Mouse (Mus musculus): Measurements from ENCODE around the gene Celsr2. TPM values are rescaled to one million over a fixed set of nuclear protein-coding genes. Genes with fewer than 3 reads are reported as not detected.

The Celsr2 gene
- polyA plus RNA-seq, 1 experiment from 2014 or later = 2.5 TPM

- H3K9me3 ChIP-seq (ENCODE audit: control insufficient read depth, low read length) = no peaks in the 10 kb centered on the region
- no peaks in the 10 kb centered on the region for H3K4me1 ChIP-seq (replicated peaks; ENCODE audit: control insufficient read depth, insufficient read depth, low read length)
- H3K27me3 ChIP-seq (replicated peaks; ENCODE audit: control insufficient read depth, insufficient read depth, low read length) = no peaks in the 10 kb centered on the region
- H3K27ac ChIP-seq (ENCODE audit: low read depth, low read length) = no peak overlapping the region
- H3K36me3 ChIP-seq (ENCODE audit: control insufficient read depth, insufficient read depth, low read length) = peaks cover 41% of the 10 kb centered on the region
- no peak overlapping the region for H3K4me2 ChIP-seq
- no peak overlapping the region for H3K4me3 ChIP-seq (ENCODE audit: low read depth, low read length)
- H3K9ac ChIP-seq (ENCODE audit: low read depth, low read length) = no peak overlapping the region
- no peak for ATAC-seq (replicated peaks; ENCODE audit: low FRiP score)
- DNase-seq (ENCODE audit: low spot score) = no peak
- WGBS = 85% methylated on average over 7 of the region's 7 CpGs
These were observed 21.0 kb upstream of the Celsr2 start for GRCm38 (mm10) chr3:108436380-108436714.

DNA sequence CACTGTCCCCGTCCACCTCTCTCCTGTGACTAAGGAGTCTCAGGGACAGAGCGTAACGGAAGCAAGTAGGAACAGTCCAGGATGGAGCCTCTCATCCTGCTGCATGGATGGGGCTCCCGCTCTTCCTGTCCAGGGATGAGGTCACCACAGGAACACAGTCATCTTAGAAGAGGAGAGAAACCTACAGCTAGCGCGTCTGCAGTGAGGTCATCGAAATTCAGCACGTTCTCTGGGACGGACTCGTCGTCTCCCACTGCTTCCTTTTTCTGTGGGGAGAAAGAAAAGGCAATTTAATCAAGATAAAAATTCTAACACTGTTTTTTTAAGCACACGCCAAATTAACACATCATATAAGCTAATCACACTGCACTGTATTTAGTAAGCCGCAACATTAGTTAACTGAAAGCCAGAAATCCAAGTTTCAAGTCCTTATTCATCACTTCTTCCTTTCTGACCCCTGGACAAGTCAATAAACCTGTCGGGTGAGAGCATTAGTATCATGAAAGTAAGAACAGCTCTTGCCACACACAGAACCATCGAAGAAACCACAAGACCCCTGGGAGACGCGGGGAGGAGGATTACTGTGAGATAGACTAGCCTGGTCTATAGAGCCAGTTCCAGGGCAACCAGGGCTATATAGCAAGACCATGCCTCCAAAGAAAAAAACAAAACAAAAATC, 20.5 kb upstream of the Celsr2 start:
- Histone ChIP-seq H3K27ac (ENCODE audit: low read depth, low read length) (no peak overlapping the region), H3K9ac (ENCODE audit: low read depth, low read length) (no peak overlapping the region), H3K9me3 (ENCODE audit: control insufficient read depth, low read length) (no peaks in the 10 kb centered on the region), H3K4me1 (replicated peaks; ENCODE audit: control insufficient read depth, insufficient read depth, low read length) (no peaks in the 10 kb centered on the region), H3K4me2 (no peak overlapping the region), H3K36me3 (ENCODE audit: control insufficient read depth, insufficient read depth, low read length) (peaks cover 42% of the 10 kb centered on the region), H3K4me3 (ENCODE audit: low read depth, low read length) (no peak overlapping the region), H3K27me3 (replicated peaks; ENCODE audit: control insufficient read depth, insufficient read depth, low read length) (no peaks in the 10 kb centered on the region)
- ATAC-seq (replicated peaks; ENCODE audit: low FRiP score) = no peak
- 86% methylated on average over 17 of the region's 17 CpGs for WGBS
- no peak for DNase-seq (ENCODE audit: low spot score)

DNA sequence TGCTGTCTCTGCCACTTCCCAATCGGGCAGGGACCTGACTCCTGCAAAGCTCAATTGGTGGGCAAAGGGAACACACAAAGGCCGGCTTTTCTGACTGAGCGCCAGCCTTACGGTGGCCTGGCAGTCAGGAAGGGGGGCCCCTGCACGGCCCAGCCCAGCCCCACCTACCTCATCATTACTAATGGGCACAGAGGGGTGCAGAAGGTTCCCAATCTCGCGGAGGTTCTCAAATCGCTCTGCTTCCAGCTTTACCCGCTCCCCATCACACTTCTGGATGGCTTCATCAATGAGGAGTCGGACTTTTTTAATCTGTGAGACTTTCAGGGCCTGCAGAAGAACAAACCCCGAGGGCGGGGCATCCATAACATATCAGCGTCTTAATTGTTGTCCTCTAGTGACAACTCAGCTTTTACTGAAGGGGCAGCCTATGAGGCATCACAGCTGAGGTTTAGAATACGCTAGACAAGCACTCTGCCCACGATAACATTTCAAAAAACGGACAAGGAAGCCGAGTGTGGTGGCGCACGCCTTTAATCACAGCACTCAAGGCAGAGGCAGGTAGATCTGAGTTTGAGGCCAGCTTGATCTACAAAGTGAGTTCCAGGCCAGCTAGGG, 18.6 kb upstream of the Celsr2 start:
- Histone ChIP-seq H3K36me3 (ENCODE audit: control insufficient read depth, insufficient read depth, low read length) (peaks cover 47% of the 10 kb centered on the region), H3K9me3 (ENCODE audit: control insufficient read depth, low read length) (no peaks in the 10 kb centered on the region), H3K9ac (ENCODE audit: low read depth, low read length) (no peak overlapping the region), H3K4me1 (replicated peaks; ENCODE audit: control insufficient read depth, insufficient read depth, low read length) (no peaks in the 10 kb centered on the region), H3K4me2 (no peak overlapping the region), H3K4me3 (ENCODE audit: low read depth, low read length) (no peak overlapping the region), H3K27me3 (replicated peaks; ENCODE audit: control insufficient read depth, insufficient read depth, low read length) (no peaks in the 10 kb centered on the region), H3K27ac (ENCODE audit: low read depth, low read length) (no peak overlapping the region)
- WGBS = 73% methylated on average over 19 of the region's 19 CpGs
- ATAC-seq (replicated peaks; ENCODE audit: low FRiP score) = no peak
- DNase-seq (ENCODE audit: low spot score) = no peak

GRCm38 (mm10) chr3:108433188-108433880, 18.0 kb upstream of the Celsr2 start:
- no peak for DNase-seq (ENCODE audit: low spot score)

DNA sequence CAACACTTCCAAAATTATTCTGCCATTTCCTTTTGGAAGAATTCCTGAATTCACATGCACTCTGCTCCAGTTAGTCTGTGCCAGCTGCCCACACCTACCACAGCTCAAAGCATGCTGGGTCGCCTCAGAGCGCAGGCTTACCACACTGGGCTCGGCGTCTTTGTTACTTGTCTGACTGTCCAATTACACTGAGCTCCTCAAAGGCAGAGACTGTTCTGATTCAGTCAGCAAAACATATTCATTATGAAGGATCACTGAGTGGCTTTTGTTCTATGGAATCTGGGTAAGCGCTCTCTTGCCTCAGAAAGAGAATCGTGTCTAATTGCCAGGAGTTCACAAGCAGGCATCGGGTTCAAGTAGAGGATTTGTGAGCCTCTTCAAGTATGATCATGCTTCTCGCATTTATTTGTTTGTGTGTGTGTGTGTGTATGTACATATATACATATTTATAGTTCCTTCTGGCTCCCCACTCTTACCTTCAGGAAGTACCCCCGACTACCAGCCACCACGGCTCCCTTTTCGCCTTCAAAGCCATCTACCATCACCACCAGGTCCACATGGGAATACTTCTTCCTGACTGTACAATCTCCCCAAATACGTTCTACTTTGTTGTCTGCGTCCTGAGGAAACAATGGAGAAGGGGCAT, 17.3 kb upstream of the Celsr2 start:
- no peak overlapping the region for H3K9ac ChIP-seq (ENCODE audit: low read depth, low read length)
- H3K4me1 ChIP-seq (replicated peaks; ENCODE audit: control insufficient read depth, insufficient read depth, low read length) = no peaks in the 10 kb centered on the region
- H3K36me3 ChIP-seq (ENCODE audit: control insufficient read depth, insufficient read depth, low read length) = peaks cover 58% of the 10 kb centered on the region
- DNase-seq (ENCODE audit: low spot score) = no peak
- 89% methylated on average over 13 of the region's 13 CpGs for WGBS
- no peak overlapping the region for H3K27ac ChIP-seq (ENCODE audit: low read depth, low read length)
- no peak overlapping the region for H3K4me2 ChIP-seq
- no peak overlapping the region for H3K4me3 ChIP-seq (ENCODE audit: low read depth, low read length)
- no peaks in the 10 kb centered on the region for H3K27me3 ChIP-seq (replicated peaks; ENCODE audit: control insufficient read depth, insufficient read depth, low read length)
- H3K9me3 ChIP-seq (ENCODE audit: control insufficient read depth, low read length) = no peaks in the 10 kb centered on the region
- no peak for ATAC-seq (replicated peaks; ENCODE audit: low FRiP score)

More at GRCm38 (mm10) chr3:108433188-108433880, 18.0 kb upstream of the Celsr2 start:
- no peak for ATAC-seq (replicated peaks; ENCODE audit: low FRiP score)
- Histone ChIP-seq H3K27ac (ENCODE audit: low read depth, low read length) (no peak overlapping the region), H3K4me3 (ENCODE audit: low read depth, low read length) (no peak overlapping the region), H3K9me3 (ENCODE audit: control insufficient read depth, low read length) (no peaks in the 10 kb centered on the region), H3K9ac (ENCODE audit: low read depth, low read length) (no peak overlapping the region), H3K4me2 (no peak overlapping the region), H3K4me1 (replicated peaks; ENCODE audit: control insufficient read depth, insufficient read depth, low read length) (no peaks in the 10 kb centered on the region), H3K36me3 (ENCODE audit: control insufficient read depth, insufficient read depth, low read length) (peaks cover 54% of the 10 kb centered on the region), H3K27me3 (replicated peaks; ENCODE audit: control insufficient read depth, insufficient read depth, low read length) (no peaks in the 10 kb centered on the region)
- 74% methylated on average over 18 of the region's 18 CpGs for WGBS

DNA sequence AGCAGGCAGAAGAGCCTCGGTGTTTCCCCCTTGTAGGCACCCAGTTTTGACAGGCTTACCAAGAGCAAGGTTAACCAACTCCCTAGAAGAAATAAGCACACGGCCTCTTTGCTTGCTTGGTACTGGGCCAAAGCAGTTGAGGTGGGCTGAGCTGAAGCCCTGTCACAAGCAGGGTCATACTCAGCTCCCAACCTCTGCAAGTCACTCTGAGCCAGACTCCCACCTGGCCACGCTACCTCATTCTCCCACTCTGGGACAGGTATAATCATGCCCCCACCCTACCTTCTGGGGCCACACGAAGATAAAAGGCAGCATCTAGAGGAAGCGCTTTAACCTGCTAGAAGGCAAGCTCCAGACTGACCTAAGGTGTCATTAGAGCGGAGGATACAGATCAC, 10.3 kb upstream of the Celsr2 start:
- H3K36me3 ChIP-seq (ENCODE audit: control insufficient read depth, insufficient read depth, low read length) = peaks cover 33% of the 10 kb centered on the region

GRCm38 (mm10) chr3:108424944-108425623, 9.7 kb upstream of the Celsr2 start:
- Histone ChIP-seq H3K36me3 (ENCODE audit: control insufficient read depth, insufficient read depth, low read length) (peaks cover 32% of the 10 kb centered on the region), H3K4me3 (ENCODE audit: low read depth, low read length) (no peak overlapping the region), H3K27ac (ENCODE audit: low read depth, low read length) (no peak overlapping the region), H3K9ac (ENCODE audit: low read depth, low read length) (no peak overlapping the region), H3K4me1 (replicated peaks; ENCODE audit: control insufficient read depth, insufficient read depth, low read length) (peaks cover 4% of the 10 kb centered on the region; the same call in 1 of the 2 replicates), H3K4me2 (no peak overlapping the region), H3K9me3 (ENCODE audit: control insufficient read depth, low read length) (no peaks in the 10 kb centered on the region), H3K27me3 (replicated peaks; ENCODE audit: control insufficient read depth, insufficient read depth, low read length) (no peaks in the 10 kb centered on the region)
- ATAC-seq (replicated peaks; ENCODE audit: low FRiP score) (no peak), DNase-seq (ENCODE audit: low spot score) (no peak)
- WGBS = 85% methylated on average over 7 of the region's 7 CpGs

More for the DNA sequence above, 10.3 kb upstream of the Celsr2 start:
- Histone ChIP-seq H3K9ac (ENCODE audit: low read depth, low read length) (no peak overlapping the region), H3K27me3 (replicated peaks; ENCODE audit: control insufficient read depth, insufficient read depth, low read length) (no peaks in the 10 kb centered on the region), H3K27ac (ENCODE audit: low read depth, low read length) (no peak overlapping the region), H3K4me3 (ENCODE audit: low read depth, low read length) (no peak overlapping the region), H3K9me3 (ENCODE audit: control insufficient read depth, low read length) (no peaks in the 10 kb centered on the region), H3K4me1 (replicated peaks; ENCODE audit: control insufficient read depth, insufficient read depth, low read length) (peaks cover 4% of the 10 kb centered on the region; the same call in 1 of the 2 replicates), H3K4me2 (no peak overlapping the region)
- 87% methylated on average over 6 of the region's 6 CpGs for WGBS
- ATAC-seq (replicated peaks; ENCODE audit: low FRiP score) (no peak), DNase-seq (ENCODE audit: low spot score) (no peak)
